Mouse (Mus musculus): ENCODE data around the gene Pptc7.

The Pptc7 gene

DNA sequence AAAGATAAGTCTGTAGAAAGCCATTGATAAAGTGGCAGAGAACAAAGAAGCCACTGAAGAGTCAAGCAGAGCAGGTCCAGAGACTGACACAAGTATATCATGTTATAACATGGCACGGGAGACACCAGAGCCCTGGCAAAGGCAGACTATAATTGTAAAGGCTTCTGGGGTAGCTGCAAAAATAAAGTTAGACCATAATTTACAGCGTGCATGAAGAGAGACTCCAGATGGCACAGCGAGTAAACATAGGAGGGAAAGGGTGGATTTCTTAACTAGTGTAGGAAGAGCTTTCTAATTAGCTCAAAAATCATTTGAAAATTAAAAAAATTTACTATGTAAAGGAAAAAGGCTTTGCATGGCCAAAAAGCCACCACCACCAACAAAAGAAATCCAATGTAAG, 43.1 kb downstream of the Pptc7 start:
- DNase-seq (ENCODE audit: low spot score in 2 of 2): no peak

DNA sequence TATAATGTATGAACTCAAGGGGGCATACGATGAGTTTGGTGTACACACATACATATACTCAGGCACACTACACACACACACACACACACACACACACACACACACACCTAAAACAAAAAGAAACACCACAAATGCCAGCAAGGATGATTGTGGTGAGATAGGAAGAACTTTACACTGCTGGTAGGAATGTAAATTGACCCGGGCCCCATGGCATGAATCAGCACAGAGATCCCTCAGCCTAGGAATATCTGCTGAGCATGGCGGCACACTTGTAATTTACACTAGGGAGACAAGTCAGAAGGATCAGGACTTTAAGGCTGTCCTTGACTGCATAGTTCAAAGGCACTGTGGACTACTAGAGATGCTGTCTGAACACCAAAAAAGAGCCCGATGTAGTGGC, 46.1 kb downstream of the Pptc7 start:
- DNase-seq (ENCODE audit: low spot score in 2 of 2): no peak

DNA sequence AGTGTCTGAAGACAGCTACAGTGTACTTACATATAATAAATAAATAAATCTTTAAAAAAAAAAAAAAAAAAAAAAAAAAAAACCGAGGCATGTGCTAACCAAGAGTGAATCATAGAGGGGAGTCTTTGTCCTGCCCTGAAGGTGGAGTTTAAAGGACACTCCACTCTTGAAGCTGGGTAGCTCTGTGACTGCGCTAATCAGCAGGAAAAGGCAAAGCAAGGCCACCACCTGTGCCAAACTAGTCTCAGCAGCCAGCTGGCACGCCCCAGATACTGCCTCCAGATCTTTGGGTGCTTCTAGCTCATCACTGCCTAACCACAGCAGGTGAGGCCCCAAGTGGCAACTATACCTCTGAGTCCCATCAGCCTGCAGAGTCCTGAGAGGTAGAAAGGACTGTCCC, 50.5 kb downstream of the Pptc7 start:
- no peak for DNase-seq (ENCODE audit: low spot score in 2 of 2)

DNA sequence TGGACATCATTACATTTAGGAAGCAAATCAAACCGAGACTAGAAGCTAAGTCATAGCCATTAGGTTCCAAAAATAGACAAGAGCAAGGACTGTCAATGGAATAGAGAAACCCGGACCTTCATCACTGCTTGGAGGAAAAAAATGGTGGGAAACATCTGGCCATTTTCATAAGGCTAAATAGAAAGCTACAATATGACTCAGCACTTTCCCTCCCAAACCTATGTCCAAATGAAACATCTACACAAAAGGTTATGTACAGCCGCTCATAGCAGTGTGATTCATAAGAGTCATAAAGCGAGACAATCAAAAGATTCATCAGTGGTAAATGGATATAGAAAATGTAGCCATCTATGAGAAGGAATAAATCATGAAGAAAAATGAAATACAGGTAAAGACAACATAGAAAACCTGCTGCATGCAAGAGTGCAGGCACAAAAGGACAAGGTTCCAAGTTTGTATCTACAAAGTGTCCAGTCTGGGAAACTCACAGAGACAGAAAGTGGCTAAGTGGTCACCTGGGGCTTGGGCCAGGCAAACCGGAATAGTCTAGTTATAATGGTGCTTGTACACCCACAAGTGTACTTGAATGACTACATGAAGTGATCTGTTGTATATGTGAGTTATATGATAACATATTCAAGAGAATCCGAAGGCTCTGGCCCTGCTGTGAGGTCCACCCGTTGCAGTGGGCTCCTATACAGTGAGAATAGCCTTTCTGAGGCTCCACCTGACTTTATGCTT, 52.6 kb downstream of the Pptc7 start:
- no peak for DNase-seq (ENCODE audit: low spot score in 2 of 2)

DNA sequence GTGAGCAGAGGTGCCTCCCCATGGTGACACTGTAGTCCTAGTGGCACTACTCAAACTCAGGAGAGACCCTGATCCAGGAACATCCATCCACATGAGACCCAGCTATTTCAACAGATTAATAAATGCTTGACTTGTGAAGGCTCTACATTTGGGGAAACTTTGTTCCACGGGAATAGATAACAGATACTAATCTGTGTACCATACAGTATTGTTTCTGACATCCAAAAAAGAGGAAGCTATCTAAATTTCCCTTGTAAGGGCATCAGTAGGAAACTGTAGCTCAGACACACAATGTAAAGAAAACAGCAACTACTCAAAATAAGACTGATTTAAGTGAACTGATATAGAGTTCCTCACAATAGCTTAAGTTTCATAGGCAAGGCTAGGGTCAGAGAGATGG, 58.7 kb downstream of the Pptc7 start:
- no peak for DNase-seq (ENCODE audit: low spot score in 2 of 2)

DNA sequence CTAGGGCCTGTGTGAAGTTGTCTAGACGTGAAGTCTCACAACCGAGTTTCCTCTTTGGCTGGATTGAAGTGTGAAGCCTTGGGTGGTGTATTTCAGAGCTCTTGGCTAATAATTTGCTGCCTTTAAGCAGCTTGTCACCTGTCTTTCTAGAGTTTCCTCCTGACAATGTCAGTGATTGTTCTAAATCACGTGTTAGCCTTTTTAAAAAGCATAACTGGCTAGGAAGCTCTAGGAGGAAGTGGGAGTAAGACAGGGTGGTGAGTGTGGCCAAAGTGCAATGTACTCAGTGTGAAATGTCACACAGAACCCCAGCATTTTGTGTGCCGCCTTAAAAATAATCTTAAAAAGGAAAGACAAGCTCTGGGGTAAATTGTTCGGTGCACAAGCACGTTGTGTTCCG, 59.6 kb downstream of the Pptc7 start:
- DNase-seq (ENCODE audit: low spot score in 2 of 2): peak; percentile 51 to 63

DNA sequence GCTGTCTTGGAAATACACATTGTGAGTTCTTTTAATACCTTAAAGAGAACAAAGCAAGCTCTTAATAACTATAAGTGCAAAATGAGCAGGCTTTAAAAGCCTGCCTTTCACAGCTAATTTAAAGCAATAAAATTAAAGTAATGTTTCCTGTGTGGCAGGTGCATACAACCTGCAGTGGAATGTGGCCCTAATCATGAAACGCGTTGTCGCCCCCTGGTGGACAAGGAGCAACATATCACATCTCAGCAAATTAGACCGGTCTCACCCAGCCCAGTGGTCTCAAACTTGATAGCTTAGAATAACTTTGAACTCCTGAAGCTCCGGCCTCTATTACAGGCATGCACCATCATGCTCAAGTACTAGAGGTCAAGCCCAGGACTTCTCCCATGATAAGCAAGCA, 60.1 kb downstream of the Pptc7 start:
- peak; percentile 72 to 85 for DNase-seq (ENCODE audit: low spot score in 2 of 2)

DNA sequence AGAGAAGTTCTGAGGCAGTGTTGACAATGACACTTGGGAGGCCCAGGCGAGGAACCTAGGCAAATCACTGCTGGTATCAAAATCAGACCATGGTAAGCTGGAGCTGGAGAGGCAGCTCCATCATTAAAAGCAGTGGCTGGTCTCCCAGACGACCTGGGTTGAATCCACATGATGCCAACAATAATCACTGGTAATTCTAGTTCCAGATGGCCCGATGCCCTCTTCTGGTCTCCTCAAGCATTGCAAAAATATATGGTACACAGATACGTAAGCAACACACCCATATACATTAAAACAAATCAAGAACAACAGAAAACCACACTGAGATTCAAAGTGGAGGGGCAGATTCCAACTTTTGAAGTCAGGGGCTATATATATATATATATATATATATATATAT, 61.6 kb downstream of the Pptc7 start:
- DNase-seq (ENCODE audit: low spot score in 2 of 2): no peak

DNA sequence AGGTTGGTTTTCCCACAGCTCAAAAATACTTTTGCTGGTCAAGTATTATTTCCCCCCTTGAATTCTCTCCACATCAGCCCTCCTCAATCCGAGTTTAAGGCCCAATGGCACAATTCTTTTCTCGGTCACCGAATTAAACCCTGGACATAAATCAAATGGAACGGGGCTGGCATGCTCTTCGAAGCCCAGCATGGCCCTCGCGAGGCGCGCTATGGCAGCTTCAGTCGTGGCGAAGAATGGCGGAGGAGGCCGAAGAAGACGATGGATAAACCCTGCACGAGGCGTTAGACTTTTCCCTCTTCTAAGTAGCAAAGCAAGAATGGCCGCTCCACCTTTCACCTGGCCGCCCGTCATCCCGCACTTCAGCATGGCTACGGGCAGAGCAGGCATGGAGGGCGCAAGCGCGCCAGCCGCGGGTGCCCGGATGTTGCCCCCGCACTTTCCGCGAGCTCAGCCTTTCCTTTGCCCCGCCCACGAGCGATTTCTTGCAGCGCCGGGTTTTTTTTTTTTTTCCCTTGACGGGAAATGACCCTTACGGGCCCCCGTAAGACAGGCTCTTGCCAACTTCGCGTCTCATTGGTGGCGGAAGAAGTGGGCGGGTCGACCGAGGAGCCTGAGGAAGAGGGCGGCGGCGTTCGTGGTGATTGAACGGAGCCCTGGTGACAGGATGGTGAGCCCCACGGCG, 69.8 kb downstream of the Pptc7 start, which contains the start of the genes Rad9b and Vps29:
TSS of gene Rad9b (minus strand) at position 427 of the 685 bp plus-strand sequence.
TSS of gene Vps29 (plus strand) at position 563 of the 685 bp plus-strand sequence.
- peak; percentile 97 to 99 for DNase-seq (ENCODE audit: low spot score in 2 of 2)

DNA sequence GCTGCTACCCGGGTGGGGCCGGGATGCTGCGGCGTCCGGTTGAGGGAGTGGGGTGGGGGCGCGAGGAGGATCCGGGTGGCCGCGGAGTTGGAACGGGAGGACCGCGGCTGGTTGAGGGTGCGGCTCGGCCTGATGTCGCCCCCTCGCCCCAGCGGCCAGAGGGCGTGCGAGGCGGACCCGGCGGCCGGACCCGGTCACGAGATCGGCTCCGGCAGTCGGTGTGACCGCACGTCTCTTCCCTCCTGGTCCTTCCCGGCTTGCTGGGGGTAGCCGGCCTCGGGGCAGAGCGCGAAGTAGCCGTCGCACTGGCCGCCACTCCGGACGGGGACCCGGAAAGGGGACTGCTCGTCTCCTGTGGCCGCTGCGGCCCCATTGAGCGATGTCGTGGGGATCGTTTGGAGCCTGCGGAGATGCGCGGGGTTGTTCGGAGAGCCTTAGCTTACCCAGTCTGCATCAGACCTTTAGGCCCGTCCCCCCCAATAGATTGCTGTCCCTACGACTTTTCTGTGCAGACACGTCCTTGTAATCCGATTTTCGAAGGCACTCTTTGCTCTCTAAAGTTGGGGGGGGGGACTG, 70.4 kb downstream of the Pptc7 start:
- no peak for DNase-seq (ENCODE audit: low spot score in 2 of 2)

DNA sequence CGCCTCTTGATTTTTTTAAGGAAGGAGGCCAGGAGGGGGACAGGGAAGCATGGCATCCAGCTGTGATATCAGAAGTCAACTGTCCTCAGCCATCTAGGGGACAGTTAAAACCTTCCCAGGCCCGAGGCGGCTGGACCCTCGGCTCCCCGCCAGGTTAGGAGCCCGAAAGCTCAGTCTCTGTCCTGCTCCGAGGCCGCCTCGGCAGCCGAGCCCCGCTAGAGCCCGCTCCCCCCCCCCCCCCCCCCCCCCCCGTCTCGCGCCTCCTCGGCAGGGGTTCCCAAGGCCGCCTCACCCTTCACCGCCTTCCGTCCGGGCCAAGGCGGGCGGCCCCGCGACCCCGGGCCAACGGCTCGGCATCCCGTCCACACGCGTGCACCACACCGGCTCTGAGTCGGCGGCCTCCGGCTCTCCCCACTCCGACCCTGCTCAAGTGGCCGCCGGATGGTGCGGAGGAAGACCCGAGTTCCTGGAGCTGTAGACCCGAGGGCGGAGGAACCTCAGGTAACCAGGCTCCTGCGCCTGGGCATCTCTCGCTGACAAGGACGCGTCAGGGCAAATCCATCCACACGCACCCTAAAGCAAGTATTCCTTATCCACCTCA, 87.5 kb downstream of the Pptc7 start, which contains the start of gene Gpn3:
TSS of gene Gpn3 (plus strand) at position 286 of the 601 bp plus-strand sequence.
- no peak for DNase-seq (ENCODE audit: low spot score in 2 of 2)

DNA sequence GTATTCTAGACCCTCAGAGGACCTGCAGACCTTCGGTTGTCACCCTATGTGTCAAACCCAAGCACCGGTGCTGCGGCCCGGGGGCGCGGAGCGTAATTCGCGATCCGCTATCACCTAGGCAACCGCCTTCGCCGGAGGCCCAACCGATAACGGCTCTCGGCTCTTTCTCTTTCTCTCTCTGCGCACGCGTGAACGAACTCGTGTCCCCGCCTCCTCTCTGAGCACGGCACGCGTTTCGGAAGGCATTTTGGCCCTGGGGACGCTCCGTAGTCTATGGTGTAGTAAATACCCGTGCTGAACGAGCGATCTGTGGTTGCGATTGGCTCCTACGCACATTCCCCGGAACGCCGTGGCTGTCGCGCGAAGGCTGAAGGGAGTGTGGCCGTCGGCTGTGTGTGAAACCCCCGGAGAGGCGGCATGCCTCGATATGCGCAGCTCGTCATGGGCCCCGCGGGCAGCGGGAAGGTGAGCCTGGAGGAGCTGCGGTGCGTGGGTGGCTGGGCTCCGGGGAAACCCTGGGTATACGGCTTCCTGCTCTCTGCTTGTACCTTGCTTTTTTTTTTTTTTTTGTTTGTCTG, 88.1 kb downstream of the Pptc7 start, which contains the start of gene Fam216a:
TSS of gene Fam216a (minus strand) at position 173 of the 578 bp plus-strand sequence.
- DNase-seq (ENCODE audit: low spot score in 2 of 2): peak; percentile 99

DNA sequence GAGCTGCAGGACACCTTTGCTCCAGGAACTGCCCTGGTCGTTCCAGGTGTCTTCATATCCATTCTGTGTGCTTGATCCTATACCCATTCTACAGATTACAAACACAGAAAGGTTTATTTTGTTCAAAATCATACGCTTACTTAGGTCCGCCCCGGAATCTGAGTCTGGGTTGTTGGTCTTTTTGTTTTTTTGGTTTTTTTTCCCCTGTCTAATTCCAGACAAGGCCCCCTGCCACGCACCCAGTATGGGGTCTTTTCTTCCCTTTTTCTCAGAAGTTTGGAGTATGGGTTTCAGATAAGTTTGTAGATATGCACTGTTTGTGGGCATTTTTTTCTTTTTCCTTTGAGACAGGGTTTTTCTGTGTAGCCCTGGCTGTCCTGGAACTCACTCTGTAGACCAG, 88.7 kb downstream of the Pptc7 start:
- DNase-seq (ENCODE audit: low spot score in 2 of 2): no peak
